Mouse (Mus musculus): Measurements from ENCODE around the gene Rasal2.
A peak's percentile ranks its signal among the peaks of the same experiment; 100 is the strongest.

Rasal2 gene

DNA sequence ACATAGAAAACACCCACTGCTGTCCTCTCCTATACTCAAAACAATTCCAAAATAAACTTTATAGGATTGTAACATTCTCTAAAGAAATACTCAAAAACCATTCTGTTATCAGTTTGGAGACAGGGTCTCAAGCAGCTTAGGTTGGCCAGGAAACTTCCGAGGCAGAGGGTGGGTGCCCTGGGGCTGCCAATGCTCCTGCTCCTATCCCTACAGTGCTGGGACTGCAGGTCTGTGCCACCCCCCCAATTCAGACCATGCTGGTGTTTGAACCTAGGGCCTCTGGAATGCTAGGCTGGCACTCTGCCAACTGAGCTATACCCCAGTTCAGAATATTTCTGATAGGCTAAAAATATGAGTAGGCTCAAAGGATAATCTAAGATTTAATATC lies 274.5 kb downstream of the Rasal2 start:
- no peak for DNase-seq (ENCODE audit: low spot score)

DNA sequence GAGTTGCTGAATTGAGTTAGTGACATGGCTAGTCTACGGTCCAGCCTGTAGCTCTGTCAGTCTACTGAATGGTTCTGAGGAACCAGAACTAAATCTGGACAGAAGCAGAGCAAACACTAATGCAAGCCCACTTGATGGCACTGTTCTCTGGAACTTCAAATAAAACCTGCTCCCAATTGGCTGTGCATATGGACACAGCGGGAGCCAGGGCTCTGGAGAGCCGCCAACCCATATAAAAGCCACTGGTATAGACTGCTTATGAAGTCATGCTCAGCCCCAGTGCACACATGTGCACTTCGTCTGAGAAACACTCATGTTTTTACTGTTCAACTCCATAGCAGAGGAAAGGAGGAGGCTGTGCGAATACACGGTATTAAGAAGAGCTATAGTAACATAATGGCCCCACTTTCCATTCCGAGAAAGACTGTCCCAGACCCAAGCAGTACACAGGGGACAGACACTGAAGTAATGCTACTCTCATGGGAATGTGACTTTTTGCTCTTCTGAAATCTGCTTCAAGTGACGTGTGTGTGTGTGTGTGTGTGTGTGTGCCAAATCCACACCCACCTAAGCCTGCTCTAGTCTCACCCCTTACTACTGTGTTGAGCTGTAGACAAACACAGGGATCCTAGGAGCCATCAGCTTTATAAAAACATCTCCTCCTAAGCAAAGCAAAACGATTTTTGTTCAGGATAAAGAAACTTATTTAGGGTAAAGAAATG lies 275.1 kb downstream of the Rasal2 start:
- DNase-seq (ENCODE audit: low spot score) = no peak

DNA sequence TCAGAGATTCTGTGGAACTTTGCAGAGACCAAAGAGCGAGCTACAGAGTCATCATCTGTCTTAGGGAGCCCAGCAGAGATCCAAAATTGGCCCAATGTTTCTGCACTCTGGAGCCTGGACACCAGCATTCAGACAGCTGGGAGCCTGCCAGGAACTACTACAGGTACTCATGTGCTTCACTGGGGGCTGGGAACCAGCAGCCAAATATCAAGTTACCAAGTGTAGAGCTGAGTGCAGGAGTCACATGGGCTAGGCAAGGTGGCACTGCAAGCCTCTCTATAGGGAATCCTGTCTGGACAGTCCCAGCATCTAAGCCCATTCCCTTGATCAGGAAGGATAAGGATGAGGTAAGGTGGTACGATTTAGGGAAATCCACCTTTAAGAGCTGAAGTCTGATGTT lies 284.2 kb downstream of the Rasal2 start:
- DNase-seq (ENCODE audit: low spot score) = no peak

DNA sequence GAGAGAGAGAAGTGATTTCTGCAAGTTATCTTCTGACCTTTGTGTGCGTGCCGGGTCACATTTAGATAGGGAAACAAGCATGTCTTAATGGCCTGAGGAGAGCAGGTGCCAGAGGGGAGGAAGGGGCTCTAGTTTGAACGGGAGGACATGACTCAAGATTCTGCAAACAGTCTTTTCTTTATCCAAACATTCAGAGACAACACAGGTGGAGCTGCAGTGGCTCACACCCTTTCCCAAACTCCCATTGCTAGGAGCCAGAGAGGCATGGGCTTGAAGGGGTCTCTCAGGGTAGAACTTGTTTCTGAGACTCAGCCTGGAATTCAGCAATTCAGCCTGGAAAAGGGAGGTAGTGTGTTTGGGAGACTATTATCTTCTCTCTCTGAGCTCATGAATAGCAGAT lies 288.6 kb downstream of the Rasal2 start:
- no peak for DNase-seq (ENCODE audit: low spot score)

DNA sequence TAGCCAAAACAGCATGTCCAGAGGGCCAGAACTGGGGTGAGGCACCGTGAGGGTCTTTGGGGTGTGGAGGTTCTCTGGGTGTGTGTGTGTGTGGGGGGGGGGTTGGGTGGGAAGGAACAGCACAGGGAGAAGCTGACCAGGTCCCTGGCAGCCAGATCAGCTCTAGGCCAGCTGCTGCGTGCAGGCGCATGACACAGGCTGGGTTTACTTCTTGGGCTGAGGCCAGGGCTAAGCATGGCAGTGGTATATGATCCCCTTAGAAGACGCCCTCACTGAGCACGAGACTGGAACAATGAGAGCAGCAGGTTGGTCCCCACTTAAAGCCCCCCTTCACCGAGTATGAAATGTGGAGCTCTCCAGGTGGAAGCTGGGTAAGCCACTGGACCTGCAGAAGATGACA lies 293.2 kb downstream of the Rasal2 start:
- DNase-seq (ENCODE audit: low spot score) = no peak

DNA sequence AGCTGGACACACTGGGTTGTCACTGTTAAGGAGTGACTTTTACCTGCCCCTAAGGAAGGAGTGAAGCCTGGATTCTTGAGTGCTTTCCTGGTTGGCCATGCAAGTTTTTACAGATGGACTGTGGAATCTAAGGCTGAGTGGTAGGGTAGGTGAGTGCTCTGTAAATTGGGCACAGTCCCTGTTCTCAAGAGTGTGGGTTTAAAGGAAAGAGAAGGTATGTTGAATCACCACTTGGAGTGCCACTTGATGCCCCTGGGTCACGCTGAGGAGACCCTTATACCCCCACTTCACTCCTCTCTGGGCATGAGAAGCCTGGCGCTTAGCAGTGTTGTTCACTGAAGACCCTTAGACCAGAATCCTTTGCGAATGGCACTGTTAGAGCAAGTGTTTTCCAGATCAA lies 295.0 kb downstream of the Rasal2 start:
- no peak for DNase-seq (ENCODE audit: low spot score)

DNA sequence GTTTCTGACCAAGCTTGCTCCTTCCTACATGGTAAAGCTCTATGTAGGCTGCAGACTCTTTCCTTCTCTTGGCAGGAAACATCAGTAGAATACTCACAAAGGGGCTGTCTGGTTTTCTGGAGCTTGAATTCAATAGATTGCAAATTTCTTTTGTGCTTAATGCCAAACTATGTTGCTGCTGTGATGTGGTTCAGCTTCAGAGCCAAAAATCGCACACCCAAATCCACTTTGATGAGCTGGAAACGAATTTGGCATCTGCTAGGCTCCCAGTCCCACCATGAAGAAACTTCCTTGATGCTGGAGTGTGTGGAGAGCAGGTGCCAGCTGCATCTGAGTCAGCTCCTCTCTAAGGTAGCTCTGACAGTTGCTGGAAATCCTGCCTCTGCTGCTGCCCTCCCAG lies 297.9 kb downstream of the Rasal2 start:
- no peak for DNase-seq (ENCODE audit: low spot score)

DNA sequence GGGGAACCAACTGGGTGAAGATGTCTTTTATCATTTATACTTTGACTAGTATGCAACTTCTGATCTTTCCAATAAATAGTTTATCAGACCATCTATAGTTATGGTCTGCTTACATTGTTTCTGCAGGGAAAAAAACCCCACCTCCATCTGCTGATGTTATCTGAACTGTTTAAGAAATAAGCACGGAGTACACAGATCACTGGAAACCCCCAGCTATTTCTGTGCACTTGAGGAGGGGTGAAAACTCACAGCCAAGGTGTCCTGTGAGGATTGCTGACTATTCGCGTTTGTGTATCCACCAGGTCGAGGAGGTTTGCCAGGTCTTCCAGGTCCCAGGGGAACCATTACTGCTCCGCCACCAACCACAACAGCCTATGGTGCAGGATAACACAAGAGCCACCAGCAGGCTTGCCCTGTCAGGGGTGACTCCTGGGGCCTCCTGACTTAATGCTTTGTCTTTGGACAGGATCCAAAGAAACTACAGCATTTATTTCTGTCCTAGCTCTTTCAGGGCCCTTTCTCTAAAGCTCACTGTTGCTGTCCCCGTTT lies 302.0 kb downstream of the Rasal2 start:
- no peak for DNase-seq (ENCODE audit: low spot score)

DNA sequence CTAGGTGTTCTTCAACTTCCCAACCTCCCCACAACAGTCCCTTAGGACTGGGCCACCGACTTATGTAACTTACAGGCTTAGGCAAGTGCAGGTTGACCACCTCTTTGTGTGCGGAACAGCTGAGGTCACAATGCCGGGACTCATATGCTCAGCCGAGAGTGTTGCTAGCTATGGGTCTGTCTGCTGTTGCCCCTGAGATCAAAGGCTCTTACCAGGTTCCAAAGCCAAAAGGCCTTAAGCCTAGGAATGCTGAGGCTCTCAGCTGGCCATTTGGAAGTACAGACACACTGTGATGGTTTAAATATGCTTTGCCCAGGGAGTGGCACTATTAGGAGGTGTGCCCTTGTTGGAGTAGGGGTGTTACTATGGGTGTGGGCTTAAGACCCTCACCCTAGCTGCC lies 303.8 kb downstream of the Rasal2 start, which contains the start of gene Tex35:
Tex35 (minus strand) TSS at position 101 of the 400 bp plus-strand sequence.
- no peak for DNase-seq (ENCODE audit: low spot score)

DNA sequence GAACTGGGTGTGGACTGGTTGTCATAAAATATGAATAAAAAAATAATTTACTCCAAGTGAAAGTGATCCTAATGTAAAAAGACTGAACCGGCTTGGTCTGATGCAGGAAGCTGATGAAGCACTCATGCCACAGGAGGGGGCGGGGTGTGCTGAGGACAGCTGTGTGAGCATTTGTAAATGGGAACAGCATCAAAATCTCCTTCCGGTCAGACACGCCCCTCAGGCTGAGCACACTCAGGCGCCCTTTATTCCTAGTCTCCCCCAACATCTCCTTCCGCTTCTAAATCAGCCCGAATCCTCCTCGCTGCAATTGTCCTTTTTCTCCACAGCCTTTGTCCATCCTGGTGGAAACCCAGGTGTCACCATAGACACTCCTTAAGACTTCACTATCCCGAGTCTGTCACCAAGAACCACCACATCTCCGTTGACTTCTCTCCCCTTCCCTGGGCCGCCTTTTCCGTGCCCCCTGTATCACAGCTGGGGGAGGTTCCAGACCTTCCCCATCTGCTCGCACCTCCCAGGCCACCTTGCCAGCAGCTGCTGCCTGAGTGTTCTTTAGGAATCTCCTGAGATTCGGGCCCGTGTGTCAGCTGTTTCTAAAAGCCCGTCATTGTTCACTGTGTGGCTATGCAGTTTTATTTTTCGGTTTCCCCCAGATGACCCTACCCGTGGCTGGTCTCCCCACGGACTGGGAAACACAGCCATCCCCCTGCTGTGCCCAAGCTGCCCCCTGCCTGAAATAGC lies 311.1 kb downstream of the Rasal2 start:
- peak; percentile 60 for DNase-seq (ENCODE audit: low spot score)

DNA sequence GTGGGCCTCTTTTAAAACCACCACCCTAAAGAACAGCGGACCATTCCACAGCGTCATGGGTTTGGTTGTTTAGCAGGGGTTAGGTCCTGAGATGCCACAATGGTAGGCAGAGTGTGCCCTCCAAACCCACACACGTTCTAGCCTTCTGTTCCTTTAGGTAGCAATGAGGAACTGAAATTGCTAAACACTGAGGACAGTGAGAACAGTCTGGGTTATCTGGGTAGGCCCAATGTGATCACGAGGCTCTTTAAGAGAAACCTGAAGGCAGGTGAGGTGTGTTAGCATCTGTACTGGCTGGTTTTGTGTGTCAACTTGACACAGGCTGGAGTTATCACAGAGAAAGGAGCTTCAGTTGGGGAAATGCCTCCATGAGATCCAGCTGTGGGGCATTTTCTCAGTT lies 316.9 kb downstream of the Rasal2 start:
- DNase-seq (ENCODE audit: low spot score) = no peak

DNA sequence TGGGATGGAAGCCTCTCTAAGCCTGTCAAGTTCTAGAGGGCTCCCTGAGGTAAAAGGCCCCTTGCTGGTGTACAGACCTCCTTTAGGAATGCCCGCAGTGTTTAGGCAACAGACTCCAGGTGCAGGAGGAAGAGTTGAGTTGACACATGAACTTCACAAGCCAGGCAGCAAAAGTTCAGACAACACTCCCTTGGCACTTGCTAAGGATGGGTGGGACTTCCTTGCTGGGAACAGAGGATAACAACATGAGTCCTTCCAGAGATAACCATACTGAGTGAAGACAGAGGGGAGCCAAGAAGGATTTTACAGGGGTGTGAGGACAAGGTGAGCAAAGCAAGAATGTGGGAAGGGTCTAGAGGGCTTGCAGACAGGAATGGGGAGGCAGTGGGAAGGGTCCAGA lies 319.8 kb downstream of the Rasal2 start:
- DNase-seq (ENCODE audit: low spot score) = no peak

DNA sequence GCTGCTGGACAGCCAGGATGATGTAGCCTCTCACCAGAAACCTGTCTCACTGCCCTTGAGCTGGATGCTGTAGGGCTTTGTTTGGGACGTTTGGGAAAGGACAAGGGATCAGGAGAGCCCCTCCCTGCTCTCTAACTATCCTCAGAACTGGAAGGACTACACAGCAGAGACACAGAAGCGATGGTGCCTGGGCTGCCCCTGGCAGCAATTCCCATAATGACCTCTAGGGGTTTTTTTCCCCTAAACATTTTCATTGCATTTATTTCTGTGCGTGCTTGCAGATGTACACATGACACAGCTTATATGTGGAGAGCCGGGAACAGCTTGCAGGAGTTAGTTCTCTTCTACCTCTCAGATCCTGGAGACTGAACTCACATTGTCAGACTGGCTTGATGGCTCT lies 320.3 kb downstream of the Rasal2 start:
- DNase-seq (ENCODE audit: low spot score) = no peak

DNA sequence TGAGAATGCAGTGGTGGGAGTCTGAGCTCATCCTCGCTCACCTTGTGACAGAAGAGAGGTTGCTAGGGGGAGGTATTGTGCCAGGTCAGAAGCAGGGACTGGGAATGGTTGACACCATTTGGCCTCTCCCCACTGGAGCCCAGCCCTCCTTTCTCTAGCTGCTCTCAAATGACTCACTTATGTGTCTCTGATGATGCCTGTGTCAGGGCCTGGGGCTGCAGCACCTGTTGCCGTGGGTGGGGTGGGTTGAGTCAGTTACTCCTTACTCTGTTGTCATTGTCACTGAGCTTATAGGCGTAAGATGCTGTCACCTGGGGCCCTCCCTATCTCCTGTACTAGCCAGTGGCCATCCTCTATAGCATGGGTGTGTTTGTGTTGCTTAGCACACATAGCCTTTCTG lies 321.6 kb downstream of the Rasal2 start:
- DNase-seq (ENCODE audit: low spot score) = no peak

DNA sequence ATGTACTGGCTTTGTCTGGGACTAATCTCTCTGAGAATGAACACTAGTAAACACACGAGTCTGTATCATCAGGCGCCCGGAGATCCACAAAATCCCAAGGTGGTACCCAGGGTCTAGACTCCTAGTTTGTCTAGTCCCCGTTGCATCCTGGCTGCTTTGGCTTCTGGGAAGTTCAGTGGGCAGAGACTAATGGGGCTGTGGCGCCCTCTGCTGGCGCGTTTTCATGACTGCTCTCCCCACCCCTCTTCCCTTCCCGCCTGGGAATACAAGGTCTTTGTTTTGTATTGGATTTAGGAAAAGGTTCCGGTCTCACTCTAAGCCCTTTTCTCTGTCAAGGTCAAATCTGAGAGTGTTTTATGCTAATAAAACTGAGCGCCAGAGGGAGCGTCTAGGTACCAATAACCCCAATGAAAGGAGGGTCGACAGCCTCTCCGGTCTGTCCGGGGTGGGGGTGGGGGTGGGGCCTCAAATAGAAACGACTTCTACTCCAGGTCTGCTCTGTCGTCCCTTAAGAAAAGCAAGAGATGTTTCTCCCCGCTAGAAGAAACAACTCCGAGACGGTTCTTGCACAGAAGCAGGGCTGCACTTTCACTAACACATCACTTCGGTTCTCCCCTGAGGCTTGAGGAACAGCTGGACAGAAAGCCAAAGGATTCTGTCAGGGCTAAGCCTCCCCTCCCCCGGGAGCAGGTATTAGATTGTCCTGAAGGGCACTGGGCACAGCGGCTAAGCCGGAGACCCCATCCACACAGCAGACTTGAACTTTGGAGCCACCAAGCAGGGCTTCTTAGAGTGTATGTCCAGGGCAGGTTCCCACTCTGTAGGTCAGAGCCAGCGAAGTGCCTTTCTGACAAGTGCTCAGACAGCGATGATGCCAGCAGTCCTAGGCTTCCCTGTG lies 326.0 kb downstream of the Rasal2 start:
- peak; percentile 88 for DNase-seq (ENCODE audit: low spot score)
